Mouse (Mus musculus) lung, embryonic 15.5 days (tissue): ENCODE data around the gene Sv2c. TPM values are rescaled to one million over a fixed set of nuclear protein-coding genes. Genes with fewer than 3 reads are reported as not detected.

Source experiments
- ATAC-seq: fragments of 200-750 bp; cut with Nextera tagmentation; 2 replicates; pipeline ENCODE4 v1.8.0; 2017; ENCODE audit warnings: moderate number of reproducible peaks, borderline replicate concordance; ENCODE audit not compliant: low FRiP score, low TSS enrichment; ENCODE audit errors: extremely low read depth
- H3K27ac ChIP-seq: fragments of 300-500 bp; sonication (generic); 2 replicates; pipeline ENCODE4 v1.5.1; 2015; ENCODE audit warnings: moderate library complexity, mild to moderate bottlenecking, inconsistent platforms
- H3K27me3 ChIP-seq: fragments of 300-500 bp; sonication (generic); 2 replicates; pipeline ENCODE4 v1.6.1; 2015; ENCODE audit warnings: inconsistent platforms
- H3K36me3 ChIP-seq: fragments of 300-500 bp; sonication (generic); 2 replicates; pipeline ENCODE4 v1.6.1; 2015; ENCODE audit warnings: inconsistent platforms
- H3K4me1 ChIP-seq: fragments of 300-500 bp; sonication (generic); 2 replicates; pipeline ENCODE4 v1.6.1; 2015; ENCODE audit warnings: inconsistent platforms
- H3K4me2 ChIP-seq: fragments of 300-500 bp; sonication (generic); 2 replicates; pipeline ENCODE4 v1.6.1; 2015; ENCODE audit warnings: inconsistent platforms, mild to moderate bottlenecking, moderate library complexity
- H3K4me3 ChIP-seq: fragments of 300-500 bp; sonication (generic); 2 replicates; pipeline ENCODE4 v1.5.1; 2015; ENCODE audit warnings: mild to moderate bottlenecking, inconsistent platforms
- H3K9ac ChIP-seq: fragments of 300-500 bp; sonication (generic); 2 replicates; pipeline ENCODE4 v1.6.1; 2015; ENCODE audit warnings: inconsistent platforms
- H3K9me3 ChIP-seq: fragments of 300-500 bp; sonication (generic); 2 replicates; pipeline ENCODE4 v1.6.1; 2016; ENCODE audit warnings: inconsistent platforms
- WGBS: fragments of 180-500 bp; shearing (Covaris S2); methylation state at CpG from one replicate; pipeline ENCODE4 v1.1.7; 2015; 5-methylcytosine and 5-hydroxymethylcytosine counted together
- polyA plus RNA-seq: library from polyadenylated mRNA; unstranded; fragments of >200 nt; fragmentation: Nextera tagmentation; extraction: Ambion mirVana; gene quantifications from 2 replicates; pipeline ENCODE4 v1.2.1, GENCODE M21; 2015

Gene Sv2c
- polyA plus RNA-seq, 1 experiment from 2014 or later, result 1.3 TPM

DNA sequence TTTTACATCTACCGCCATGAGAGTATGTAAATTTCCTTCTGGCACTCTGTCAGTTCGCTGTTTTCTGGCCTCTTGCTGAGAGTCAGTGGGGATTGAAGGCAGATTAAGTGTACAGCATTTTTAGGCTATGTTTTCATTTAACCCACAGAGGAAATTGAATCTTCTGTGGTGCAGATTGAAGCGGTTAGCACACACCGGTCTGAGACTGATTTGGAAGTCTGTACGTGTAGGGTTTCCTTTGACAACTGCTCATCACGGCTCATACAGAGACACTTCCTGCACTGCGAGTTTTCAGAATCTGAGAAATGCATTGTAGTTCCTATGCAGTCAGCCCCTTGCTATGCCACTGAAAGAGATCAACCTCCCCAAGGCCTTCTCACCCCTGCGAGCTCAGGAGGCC lies 168.2 kb downstream of the Sv2c start:
- no peak overlapping the region for H3K9ac ChIP-seq
- H3K4me2 ChIP-seq, result no peak overlapping the region
- WGBS, result 48% methylated on average over 8 of the region's 8 CpGs
- peaks cover 19% of the 10 kb centered on the region for H3K4me1 ChIP-seq
- no peaks in the 10 kb centered on the region for H3K36me3 ChIP-seq
- H3K27ac ChIP-seq, result no peak overlapping the region
- no peaks in the 10 kb centered on the region for H3K9me3 ChIP-seq
- H3K27me3 ChIP-seq, result no peaks in the 10 kb centered on the region
- no peak overlapping the region for H3K4me3 ChIP-seq
- no peak for ATAC-seq

GRCm38 (mm10) chr13:95963671-95964070 lies 168.7 kb downstream of the Sv2c start:
- no peak for ATAC-seq

DNA sequence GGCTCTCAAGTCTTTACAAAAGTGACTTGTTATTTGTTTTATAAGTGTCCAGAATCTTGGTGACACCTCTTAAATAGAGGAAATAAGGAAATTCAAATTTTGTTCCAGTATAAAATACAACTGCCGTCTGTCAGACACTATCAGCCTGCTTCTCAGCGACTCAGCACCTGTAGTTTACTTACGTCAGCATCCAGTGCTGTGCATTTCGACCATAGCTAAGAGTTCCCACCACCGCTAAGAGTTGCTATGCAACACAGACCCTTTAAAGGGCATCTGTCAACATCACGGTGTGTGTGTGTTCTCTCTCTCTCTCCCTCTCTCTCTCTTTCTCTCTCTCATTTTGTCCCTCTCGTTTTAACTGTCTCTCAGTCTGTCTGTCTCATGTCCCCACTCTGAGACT lies 170.5 kb downstream of the Sv2c start:
- no peak for ATAC-seq
- no peaks in the 10 kb centered on the region for H3K27me3 ChIP-seq
- H3K9ac ChIP-seq, result no peak overlapping the region
- H3K36me3 ChIP-seq, result no peaks in the 10 kb centered on the region
- peak overlapping the region; percentile 41; the same call in 1 of the 2 replicates for H3K4me3 ChIP-seq
- no peak overlapping the region for H3K27ac ChIP-seq
- peak overlapping the region; percentile 72 for H3K4me2 ChIP-seq
- peaks cover 23% of the 10 kb centered on the region for H3K4me1 ChIP-seq
- 20% methylated on average over 7 of the region's 7 CpGs for WGBS
- H3K9me3 ChIP-seq, result no peaks in the 10 kb centered on the region

More at GRCm38 (mm10) chr13:95963671-95964070, 168.7 kb downstream of the Sv2c start:
- Histone ChIP-seq H3K4me1 (peaks cover 19% of the 10 kb centered on the region), H3K27me3 (no peaks in the 10 kb centered on the region), H3K9me3 (no peaks in the 10 kb centered on the region), H3K27ac (no peak overlapping the region), H3K36me3 (no peaks in the 10 kb centered on the region), H3K9ac (no peak overlapping the region), H3K4me3 (no peak overlapping the region), H3K4me2 (no peak overlapping the region)
- 71% methylated on average over 1 of the region's 1 CpGs for WGBS

GRCm38 (mm10) chr13:95961191-95961791 lies 171.1 kb downstream of the Sv2c start:
- H3K4me2 ChIP-seq, result peak overlapping the region; percentile 72
- no peaks in the 10 kb centered on the region for H3K36me3 ChIP-seq
- H3K4me3 ChIP-seq, result peak overlapping the region; percentile 41
- peak; percentile 17; the same call in 1 of the 2 replicates for ATAC-seq
- H3K27me3 ChIP-seq, result no peaks in the 10 kb centered on the region
- no peak overlapping the region for H3K27ac ChIP-seq
- 6% methylated on average over 29 of the region's 29 CpGs for WGBS
- peak overlapping the region; percentile 31 for H3K9ac ChIP-seq
- H3K9me3 ChIP-seq, result no peaks in the 10 kb centered on the region
- H3K4me1 ChIP-seq, result peaks cover 24% of the 10 kb centered on the region

DNA sequence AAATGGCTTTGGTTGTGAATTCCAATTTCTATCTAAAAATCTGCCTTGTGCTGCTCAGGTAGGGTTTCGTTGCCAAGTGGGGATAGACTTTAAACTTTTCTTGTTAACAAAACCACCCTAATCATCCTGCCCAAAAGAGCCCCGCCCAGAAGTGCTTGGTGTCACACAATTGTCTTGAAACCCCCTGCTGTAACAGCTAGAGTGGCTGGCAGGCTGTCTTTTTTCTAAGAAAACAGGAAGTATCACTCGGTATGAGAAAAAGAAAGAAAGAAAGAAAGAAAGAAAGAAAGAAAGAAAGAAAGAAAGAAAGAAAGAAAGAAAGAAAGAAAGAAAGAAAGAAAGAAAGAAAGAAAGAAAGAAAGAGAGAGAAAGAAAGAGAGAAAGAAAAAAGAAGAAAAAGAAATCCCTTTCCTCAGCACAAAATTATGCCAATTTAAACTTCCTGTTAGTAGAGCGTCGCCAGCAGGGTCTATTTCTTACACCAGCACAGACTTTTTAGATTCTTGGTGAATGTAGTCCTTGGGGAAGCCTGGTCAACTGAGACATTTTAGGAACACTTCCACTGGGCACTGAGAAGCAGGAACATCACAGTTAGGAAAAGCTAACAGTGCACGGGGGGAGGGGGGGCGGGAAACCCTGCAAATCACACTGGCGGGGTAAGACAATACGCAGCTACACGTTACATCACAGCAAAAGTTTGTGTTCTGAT lies 171.7 kb downstream of the Sv2c start:
- Histone ChIP-seq H3K9me3 (no peaks in the 10 kb centered on the region), H3K9ac (peak overlapping the region; percentile 31), H3K4me1 (peaks cover 24% of the 10 kb centered on the region), H3K4me3 (peak overlapping the region; percentile 41), H3K36me3 (no peaks in the 10 kb centered on the region), H3K27ac (no peak overlapping the region), H3K4me2 (peak overlapping the region; percentile 72), H3K27me3 (no peaks in the 10 kb centered on the region)
- WGBS, result 2% methylated on average over 10 of the region's 10 CpGs
- ATAC-seq, result no peak; the same call in 1 of the 2 replicates

DNA sequence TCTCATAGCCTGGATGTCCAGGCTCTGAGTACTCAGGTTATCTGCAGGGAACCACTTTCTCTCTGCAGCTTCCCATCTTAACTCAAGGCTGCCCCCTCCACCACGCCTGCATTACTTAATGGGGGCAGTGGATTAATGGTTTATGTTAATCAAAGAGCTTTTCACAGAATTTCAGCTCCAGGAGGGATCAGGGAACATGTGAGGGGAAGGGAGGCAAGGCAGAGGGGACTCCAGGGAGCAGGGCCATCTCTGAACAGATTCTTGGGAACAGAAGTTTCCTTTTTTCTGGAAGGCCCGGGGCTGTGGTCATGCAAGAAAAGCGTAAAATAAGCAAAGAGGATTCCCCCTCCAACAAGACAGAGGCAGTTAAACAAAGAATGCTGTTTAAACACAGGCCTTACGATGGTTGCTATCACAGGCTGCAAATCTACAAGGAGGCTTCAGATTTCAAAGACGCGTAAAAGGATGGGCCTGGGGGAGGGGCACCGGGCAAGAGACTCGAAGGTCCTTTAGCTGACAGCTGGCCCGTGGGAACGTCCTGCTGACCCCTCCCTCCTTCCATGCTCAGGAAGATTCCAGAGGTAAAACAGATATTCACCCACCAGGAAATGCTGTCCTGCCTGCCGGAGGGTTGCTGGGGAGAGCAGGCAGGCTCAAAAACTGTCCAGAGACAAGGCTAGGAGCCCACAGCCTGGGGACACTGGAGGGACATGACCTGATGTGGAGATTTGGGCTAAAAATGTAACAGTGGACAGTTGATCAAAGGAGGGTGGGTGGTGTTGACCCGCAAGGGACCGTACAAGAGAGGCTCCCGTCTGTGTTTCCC lies 172.5 kb downstream of the Sv2c start:
- 0 out of 2 replicates have a peak, but pooled peaks have one; percentile 12 for ATAC-seq
- 0 out of 2 replicates have a peak overlapping the region, but pooled peaks have one; percentile 9 for H3K4me3 ChIP-seq
- H3K27me3 ChIP-seq, result no peaks in the 10 kb centered on the region
- H3K27ac ChIP-seq, result no peak overlapping the region
- no peaks in the 10 kb centered on the region for H3K36me3 ChIP-seq
- H3K9me3 ChIP-seq, result no peaks in the 10 kb centered on the region
- H3K4me1 ChIP-seq, result peaks cover 24% of the 10 kb centered on the region
- 8% methylated on average over 14 of the region's 14 CpGs for WGBS
- no peak overlapping the region for H3K9ac ChIP-seq
- H3K4me2 ChIP-seq, result peak overlapping the region; percentile 72

DNA sequence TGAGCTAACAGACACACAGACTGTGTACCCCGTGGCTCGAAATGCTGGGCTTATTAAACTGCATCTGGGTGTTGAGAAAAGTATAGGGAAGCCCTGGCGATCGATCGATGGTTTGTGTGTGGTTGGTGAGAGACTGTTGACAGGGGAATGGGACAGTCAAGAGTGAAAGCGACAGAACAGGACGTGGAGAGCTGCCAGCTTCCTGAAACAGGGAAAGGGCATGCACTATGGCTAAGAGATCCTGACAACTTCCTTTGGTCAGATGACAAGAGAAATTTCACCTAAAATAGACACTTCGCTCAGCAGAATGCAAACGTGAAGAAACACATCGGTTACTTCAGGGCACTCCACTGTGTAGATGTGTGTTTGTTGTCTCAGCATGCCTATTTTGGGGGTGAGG lies 175.2 kb downstream of the Sv2c start:
- Histone ChIP-seq H3K27ac (no peak overlapping the region), H3K9me3 (no peaks in the 10 kb centered on the region), H3K36me3 (no peaks in the 10 kb centered on the region), H3K4me3 (no peak overlapping the region), H3K4me1 (peaks cover 24% of the 10 kb centered on the region), H3K4me2 (no peak overlapping the region), H3K9ac (no peak overlapping the region), H3K27me3 (no peaks in the 10 kb centered on the region)
- WGBS, result 42% methylated on average over 10 of the region's 10 CpGs
- no peak for ATAC-seq

GRCm38 (mm10) chr13:95956327-95956781 lies 176.0 kb downstream of the Sv2c start:
- no peaks in the 10 kb centered on the region for H3K36me3 ChIP-seq
- H3K9me3 ChIP-seq, result no peaks in the 10 kb centered on the region
- peaks cover 20% of the 10 kb centered on the region for H3K4me1 ChIP-seq
- no peak overlapping the region for H3K4me3 ChIP-seq
- H3K27me3 ChIP-seq, result no peaks in the 10 kb centered on the region
- 86% methylated on average over 2 of the region's 2 CpGs for WGBS
- no peak overlapping the region for H3K9ac ChIP-seq
- no peak for ATAC-seq
- H3K4me2 ChIP-seq, result no peak overlapping the region
- no peak overlapping the region for H3K27ac ChIP-seq

DNA sequence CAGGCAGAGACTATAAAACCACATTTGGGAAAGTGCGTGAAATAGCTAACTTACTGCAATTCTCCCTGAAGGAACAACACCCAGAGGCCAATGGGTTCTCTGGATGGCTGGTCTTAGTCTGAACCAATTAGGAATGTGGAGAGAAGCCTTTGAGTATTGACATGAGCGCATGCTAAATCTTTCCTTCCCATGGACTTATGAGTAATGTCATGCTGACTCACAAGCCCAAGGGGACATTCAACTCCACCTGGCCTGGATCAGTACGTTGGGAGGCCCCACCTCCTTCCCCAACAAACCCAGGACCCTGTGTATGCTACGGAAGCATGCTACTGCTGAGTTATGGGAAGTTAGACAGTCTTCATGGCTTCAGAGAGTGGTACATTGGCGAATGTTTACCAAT lies 177.2 kb downstream of the Sv2c start:
- no peaks in the 10 kb centered on the region for H3K27me3 ChIP-seq
- peaks cover 14% of the 10 kb centered on the region for H3K4me1 ChIP-seq
- H3K9me3 ChIP-seq, result no peaks in the 10 kb centered on the region
- no peak overlapping the region for H3K4me2 ChIP-seq
- no peak overlapping the region for H3K9ac ChIP-seq
- ATAC-seq, result no peak
- 77% methylated on average over 5 of the region's 5 CpGs for WGBS
- H3K4me3 ChIP-seq, result no peak overlapping the region
- no peak overlapping the region for H3K27ac ChIP-seq
- H3K36me3 ChIP-seq, result no peaks in the 10 kb centered on the region

- Histone ChIP-seq H3K4me3 (no peak overlapping the region), H3K4me1 (peaks cover 5% of the 10 kb centered on the region; the same call in 1 of the 2 replicates), H3K27ac (no peak overlapping the region), H3K27me3 (no peaks in the 10 kb centered on the region), H3K9me3 (no peaks in the 10 kb centered on the region), H3K9ac (no peak overlapping the region), H3K4me2 (no peak overlapping the region), H3K36me3 (no peaks in the 10 kb centered on the region)
- WGBS, result 81% methylated on average over 4 of the region's 4 CpGs
- no peak for ATAC-seq
These were observed 178.7 kb downstream of the Sv2c start for GRCm38 (mm10) chr13:95953636-95954035.

GRCm38 (mm10) chr13:95952263-95952662 lies 180.1 kb downstream of the Sv2c start:
- Histone ChIP-seq H3K4me2 (no peak overlapping the region), H3K4me1 (peaks cover 5% of the 10 kb centered on the region; the same call in 1 of the 2 replicates), H3K4me3 (no peak overlapping the region), H3K9ac (no peak overlapping the region), H3K27me3 (no peaks in the 10 kb centered on the region), H3K9me3 (no peaks in the 10 kb centered on the region), H3K36me3 (no peaks in the 10 kb centered on the region), H3K27ac (no peak overlapping the region)
- no peak for ATAC-seq
- 83% methylated on average over 4 of the region's 4 CpGs for WGBS
